Mouse (Mus musculus) urinary bladder, postnatal 25 days (tissue): ENCODE measurements around the gene 1700029H14Rik.
A peak's percentile ranks its signal among the peaks of the same experiment; 100 is the strongest.

Source experiments
- DNase-seq: peaks from one replicate; pipeline ENCODE4 v3.0.0; 2022; ENCODE audit warnings: low spot score

The 1700029H14Rik gene

GRCm38 (mm10) chr8:13541526-13541925 lies 20.7 kb downstream of the 1700029H14Rik start:
- no peak for DNase-seq

- no peak for DNase-seq
Measured at GRCm38 (mm10) chr8:13540122-13540521, 22.1 kb downstream of the 1700029H14Rik start.

GRCm38 (mm10) chr8:13538821-13539220 lies 23.4 kb downstream of the 1700029H14Rik start:
- no peak for DNase-seq

GRCm38 (mm10) chr8:13537102-13537501 lies 25.2 kb downstream of the 1700029H14Rik start:
- no peak for DNase-seq

GRCm38 (mm10) chr8:13533123-13533522 lies 29.1 kb downstream of the 1700029H14Rik start:
- no peak for DNase-seq

GRCm38 (mm10) chr8:13531602-13532171 lies 30.6 kb downstream of the 1700029H14Rik start:
- DNase-seq, result no peak

GRCm38 (mm10) chr8:13530941-13531340 lies 31.3 kb downstream of the 1700029H14Rik start:
- DNase-seq, result peak; percentile 70

GRCm38 (mm10) chr8:13530401-13530800 lies 31.9 kb downstream of the 1700029H14Rik start:
- no peak for DNase-seq

GRCm38 (mm10) chr8:13529891-13530316 lies 32.4 kb downstream of the 1700029H14Rik start:
- DNase-seq, result peak; percentile 60

- DNase-seq, result no peak
Measured at GRCm38 (mm10) chr8:13529011-13529840, 33.0 kb downstream of the 1700029H14Rik start.

- no peak for DNase-seq
Measured at GRCm38 (mm10) chr8:13521392-13521791, 40.9 kb downstream of the 1700029H14Rik start.

- no peak for DNase-seq
Measured at GRCm38 (mm10) chr8:13520349-13520748, 41.9 kb downstream of the 1700029H14Rik start.

GRCm38 (mm10) chr8:13519503-13519902 lies 42.8 kb downstream of the 1700029H14Rik start:
- no peak for DNase-seq

- DNase-seq, result no peak
Measured at GRCm38 (mm10) chr8:13517284-13517781, 44.9 kb downstream of the 1700029H14Rik start.

GRCm38 (mm10) chr8:13516728-13517127 lies 45.5 kb downstream of the 1700029H14Rik start:
- no peak for DNase-seq

GRCm38 (mm10) chr8:13516011-13516442 lies 46.2 kb downstream of the 1700029H14Rik start:
- no peak for DNase-seq

GRCm38 (mm10) chr8:13513556-13514370 lies 48.5 kb downstream of the 1700029H14Rik start:
- DNase-seq, result no peak

GRCm38 (mm10) chr8:13512677-13513076 lies 49.6 kb downstream of the 1700029H14Rik start:
- no peak for DNase-seq

GRCm38 (mm10) chr8:13512016-13512415 lies 50.2 kb downstream of the 1700029H14Rik start:
- no peak for DNase-seq

- DNase-seq, result no peak
Measured at GRCm38 (mm10) chr8:13507284-13507937, 54.9 kb downstream of the 1700029H14Rik start.

- DNase-seq, result peak; percentile 85
Measured at GRCm38 (mm10) chr8:13506849-13507248, 55.4 kb downstream of the 1700029H14Rik start.
